Mouse (Mus musculus) lung, postnatal 0 days (tissue): ENCODE data around the gene Gm4756. TPM values are rescaled to one million over a fixed set of nuclear protein-coding genes. Genes with fewer than 3 reads are reported as not detected.

Experiments
- ATAC-seq: fragments of 200-750 bp; cut with Nextera tagmentation; 2 replicates; pipeline ENCODE4 v1.8.0; 2017; ENCODE audit warnings: moderate library complexity
- DNase-seq: peaks from one replicate; pipeline ENCODE4 v3.0.0-alpha.2; 2016; ENCODE audit warnings: low spot score
- H3K27ac ChIP-seq: fragments of 300-500 bp; sonication (generic); 2 replicates; pipeline ENCODE4 v1.5.1; 2014; ENCODE audit warnings: antibody characterized with exemption, mild to moderate bottlenecking, low read length, mixed read lengths
- H3K27me3 ChIP-seq: fragments of 300-500 bp; sonication (generic); replicated peaks from 2 replicates; pipeline ENCODE4 v1.6.1; 2014; ENCODE audit warnings: low read length, mixed read lengths; ENCODE audit not compliant: insufficient read depth
- H3K36me3 ChIP-seq: fragments of 300-500 bp; sonication (generic); 2 replicates; pipeline ENCODE4 v1.6.1; 2014; ENCODE audit warnings: low read length, mixed read lengths; ENCODE audit not compliant: insufficient read depth
- H3K4me1 ChIP-seq: fragments of 300-500 bp; sonication (generic); 2 replicates; pipeline ENCODE4 v1.6.1; 2014; ENCODE audit warnings: antibody characterized with exemption, low read depth, low read length, mixed read lengths; ENCODE audit not compliant: insufficient read depth
- H3K4me2 ChIP-seq: fragments of 300-500 bp; sonication (generic); replicated peaks from 2 replicates; pipeline ENCODE4 v1.6.1; 2014; ENCODE audit warnings: low read depth, mild to moderate bottlenecking, low read length, moderate library complexity, mixed read lengths
- H3K4me3 ChIP-seq: fragments of 300-500 bp; sonication (generic); 2 replicates; pipeline ENCODE4 v1.5.1; 2014; ENCODE audit warnings: low read depth, low read length
- H3K9ac ChIP-seq: fragments of 300-500 bp; sonication (generic); replicated peaks from 2 replicates; pipeline ENCODE4 v1.6.1; 2014; ENCODE audit warnings: low read depth, mild to moderate bottlenecking
- H3K9me3 ChIP-seq: fragments of 300-500 bp; sonication (generic); 2 replicates; pipeline ENCODE4 v1.6.1; 2016; ENCODE audit warnings: low read length, mixed read lengths
- CTCF ChIP-seq: IDR thresholded peaks from 2 replicates; pipeline ENCODE4 v1.5.1; 2016; ENCODE audit warnings: antibody characterized with exemption, mild to moderate bottlenecking
- EP300 ChIP-seq: IDR thresholded peaks from 2 replicates; pipeline ENCODE4 v1.6.1; 2016; ENCODE audit warnings: antibody characterized with exemption, mild to moderate bottlenecking, control low read depth
- WGBS: fragments of 180-500 bp; shearing (Covaris S2); extraction: QIAGEN DNeasy Blood & Tissue Kit; methylation state at CpG from one replicate; pipeline ENCODE4 v1.1.7; 2014; 5-methylcytosine and 5-hydroxymethylcytosine counted together
- polyA plus RNA-seq: library from polyadenylated mRNA; unstranded; fragments of >200 nt; fragmentation: Nextera tagmentation; extraction: Ambion mirVana; gene quantifications from 2 replicates; pipeline ENCODE4 v1.2.1, GENCODE M21; 2015

Gm4756 gene
- polyA plus RNA-seq, 1 experiment from 2014 or later: not detected

GRCm38 (mm10) chr12:72671516-72672135, 22.2 kb upstream of the Gm4756 start:
- Histone ChIP-seq H3K4me1 (0 out of 2 replicates have a peak, but pooled peaks cover 3% of the 10 kb centered on the region), H3K9ac (no peak overlapping the region), H3K9me3 (no peaks in the 10 kb centered on the region), H3K27me3 (no peaks in the 10 kb centered on the region), H3K36me3 (no peaks in the 10 kb centered on the region), H3K27ac (0 out of 2 replicates have a peak overlapping the region, but pooled peaks have one; percentile 0), H3K4me3 (no peak overlapping the region), H3K4me2 (no peak overlapping the region)
- ATAC-seq (no peak), DNase-seq (peak; percentile 47)
- 58% methylated on average over 6 of the region's 6 CpGs for WGBS
- TF ChIP-seq CTCF (no peak), EP300 (no peak)

DNA sequence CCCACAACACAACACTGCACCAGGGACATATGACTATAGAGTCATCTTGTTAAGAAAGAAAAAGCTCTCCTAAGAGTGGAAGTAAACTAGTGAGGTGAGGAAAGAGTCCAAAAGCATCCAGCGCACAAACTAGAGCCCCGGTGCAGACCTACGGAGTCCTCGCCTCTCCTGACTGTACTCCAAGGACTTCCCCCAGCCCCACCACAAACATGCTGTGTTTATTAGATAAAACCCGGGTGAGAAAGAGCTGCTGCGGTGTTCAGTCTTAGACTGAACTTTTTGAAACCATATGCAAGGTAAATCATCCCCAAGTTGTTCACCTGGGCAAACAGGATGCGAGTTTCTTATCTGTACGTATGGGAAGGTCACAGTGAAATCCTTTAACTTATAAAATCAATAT, 21.5 kb upstream of the Gm4756 start:
- Histone ChIP-seq H3K9ac (no peak overlapping the region), H3K27ac (no peak overlapping the region), H3K4me2 (no peak overlapping the region), H3K36me3 (no peaks in the 10 kb centered on the region), H3K4me3 (no peak overlapping the region), H3K27me3 (no peaks in the 10 kb centered on the region), H3K9me3 (no peaks in the 10 kb centered on the region), H3K4me1 (0 out of 2 replicates have a peak, but pooled peaks cover 3% of the 10 kb centered on the region)
- ATAC-seq (no peak), DNase-seq (no peak)
- 77% methylated on average over 8 of the region's 8 CpGs for WGBS
- no peak for TF ChIP-seq CTCF
- no peak for TF ChIP-seq EP300

DNA sequence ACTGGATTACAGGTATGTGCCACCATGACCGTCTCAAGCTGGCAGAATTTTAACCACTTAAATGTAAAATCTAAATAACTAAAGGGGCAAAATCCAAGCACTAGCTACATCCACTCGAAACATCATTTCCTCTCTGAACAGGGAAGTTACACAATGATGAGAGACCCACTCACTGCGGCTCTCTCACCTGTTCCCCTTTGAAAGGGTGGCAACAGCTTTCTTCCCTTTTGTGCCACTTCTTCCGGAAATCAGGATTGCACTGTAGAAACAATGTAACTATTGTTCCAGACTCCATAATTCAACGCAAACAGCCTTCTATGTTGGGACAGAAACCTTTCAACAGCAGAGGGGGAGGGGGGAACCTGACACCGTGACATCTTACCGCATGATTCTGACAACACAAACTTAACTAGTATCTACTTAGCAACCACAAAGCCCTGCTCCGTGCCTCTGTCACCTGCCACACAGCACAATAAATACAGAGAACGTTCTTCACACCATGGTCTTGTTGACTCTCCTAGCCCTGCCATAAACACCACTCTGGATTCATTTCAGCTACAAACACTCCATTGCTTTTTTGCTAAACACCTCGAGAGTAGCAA, 18.5 kb upstream of the Gm4756 start:
- Histone ChIP-seq H3K27me3 (no peaks in the 10 kb centered on the region), H3K4me1 (peaks cover 6% of the 10 kb centered on the region), H3K4me2 (no peak overlapping the region), H3K4me3 (no peak overlapping the region), H3K9ac (no peak overlapping the region), H3K27ac (peak overlapping the region; percentile 60), H3K36me3 (no peaks in the 10 kb centered on the region), H3K9me3 (no peaks in the 10 kb centered on the region)
- peak; percentile 63 for DNase-seq
- TF ChIP-seq EP300 (peak; percentile 27; the same call in 1 of the 2 replicates), CTCF (no peak)
- 39% methylated on average over 10 of the region's 10 CpGs for WGBS
- no peak; the same call in 1 of the 2 replicates for ATAC-seq

DNA sequence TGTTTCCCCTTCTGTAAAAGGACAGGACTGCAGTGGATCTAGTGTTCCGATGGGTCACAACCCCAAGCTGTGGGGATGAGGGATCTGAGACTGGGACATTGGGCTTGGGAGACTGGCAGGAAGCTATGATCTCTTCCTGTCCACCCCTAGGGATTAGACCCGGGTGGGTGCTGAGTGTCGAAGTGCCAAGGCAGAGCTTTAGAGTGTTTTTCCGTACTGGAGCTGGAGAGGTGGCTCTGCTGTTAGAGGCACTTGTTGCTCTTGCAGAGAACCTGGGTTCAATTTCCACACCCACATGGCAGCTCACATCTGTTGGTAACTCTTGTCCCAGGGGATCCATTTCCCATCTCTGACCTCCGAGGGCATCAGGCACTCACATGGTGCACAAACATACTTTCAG, 16.6 kb upstream of the Gm4756 start:
- TF ChIP-seq EP300: no peak
- TF ChIP-seq CTCF: no peak
- Histone ChIP-seq H3K27ac (0 out of 2 replicates have a peak overlapping the region, but pooled peaks have one; percentile 43), H3K4me1 (peaks cover 6% of the 10 kb centered on the region), H3K4me3 (no peak overlapping the region), H3K36me3 (no peaks in the 10 kb centered on the region), H3K9me3 (no peaks in the 10 kb centered on the region), H3K9ac (no peak overlapping the region), H3K27me3 (no peaks in the 10 kb centered on the region), H3K4me2 (no peak overlapping the region)
- ATAC-seq (no peak), DNase-seq (no peak)
- WGBS: 60% methylated on average over 5 of the region's 5 CpGs

GRCm38 (mm10) chr12:72664735-72665337, 15.4 kb upstream of the Gm4756 start, which contains the start of gene Dhrs7:
Gene Dhrs7 (minus strand): TSS chr12:72664909.
- Histone ChIP-seq H3K9ac (peak within 1 kb of the TSS; percentile 50), H3K4me2 (peak within 1 kb of the TSS; percentile 79), H3K4me1 (peaks cover 6% of the 10 kb centered on the region), H3K27me3 (no peaks in the 10 kb centered on the region), H3K36me3 (no peaks in the 10 kb centered on the region), H3K9me3 (no peaks in the 10 kb centered on the region), H3K27ac (peak within 1 kb of the TSS; percentile 93), H3K4me3 (peak within 1 kb of the TSS; percentile 58)
- DNase-seq (peak; percentile 97), ATAC-seq (peak; percentile 99)
- peak; percentile 68 for TF ChIP-seq CTCF
- TF ChIP-seq EP300: peak; percentile 74
- under 1% methylated on average over 33 of the region's 33 CpGs for WGBS

DNA sequence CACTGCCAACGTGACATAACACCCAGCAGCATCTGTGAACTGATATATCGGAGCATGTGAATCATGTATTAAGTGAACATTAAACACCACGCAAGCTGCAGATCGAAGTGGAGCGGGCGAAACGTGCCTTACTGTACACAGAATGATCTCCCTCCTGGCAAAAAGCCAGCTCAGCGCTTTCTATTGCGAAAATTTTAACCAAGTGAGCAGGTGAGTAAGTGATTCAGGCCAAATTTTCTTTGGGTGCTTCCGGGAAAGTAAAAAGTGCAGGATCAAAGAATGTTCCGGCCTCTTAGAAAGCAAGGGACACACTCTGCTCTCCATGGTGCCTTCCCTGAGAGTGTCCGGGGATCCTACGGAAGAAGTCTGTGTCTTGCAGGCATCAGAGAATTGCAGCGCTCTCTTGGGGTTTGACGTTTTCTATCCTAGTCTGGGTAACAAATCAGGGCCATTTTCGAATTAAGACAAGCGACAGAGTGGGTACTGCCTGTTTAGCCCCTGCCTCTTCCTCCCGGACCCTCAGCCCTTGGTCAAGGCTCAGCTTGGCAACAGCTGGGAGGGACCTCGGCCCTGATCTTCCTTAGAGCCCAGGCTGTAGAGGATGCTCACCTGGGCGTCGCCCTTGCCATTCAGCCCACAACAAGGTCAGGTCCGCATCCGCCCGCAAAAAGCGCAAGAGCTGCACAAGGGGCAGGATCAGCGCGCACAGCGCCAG, 14.7 kb upstream of the Gm4756 start:
- H3K4me1 ChIP-seq: peaks cover 6% of the 10 kb centered on the region
- H3K9me3 ChIP-seq: no peaks in the 10 kb centered on the region
- peak overlapping the region; percentile 58 for H3K4me3 ChIP-seq
- ATAC-seq (peak; percentile 16), DNase-seq (peak; percentile 78)
- 1% methylated on average over 28 of the region's 28 CpGs for WGBS
- peak overlapping the region; percentile 79 for H3K4me2 ChIP-seq
- H3K9ac ChIP-seq: peak overlapping the region; percentile 50
- H3K27me3 ChIP-seq: no peaks in the 10 kb centered on the region
- no peak for TF ChIP-seq EP300
- no peak for TF ChIP-seq CTCF
- no peaks in the 10 kb centered on the region for H3K36me3 ChIP-seq
- peak overlapping the region; percentile 93 for H3K27ac ChIP-seq
